Mouse (Mus musculus) B cell, adult (primary cell): Measurements from ENCODE around the gene Gpr27. TPM values are rescaled to one million over a fixed set of nuclear protein-coding genes. Genes with fewer than 3 reads are reported as not detected.

ENCODE experiments used
- total RNA-seq: library from RNA; stranded (reverse); gene quantifications from 4 replicates; pipeline ENCODE4 v1.2.4, GENCODE M21; 2023; ENCODE audit not compliant: inconsistent age

Gene Gpr27
- total RNA-seq = not detected in 4 replicates

DNA sequence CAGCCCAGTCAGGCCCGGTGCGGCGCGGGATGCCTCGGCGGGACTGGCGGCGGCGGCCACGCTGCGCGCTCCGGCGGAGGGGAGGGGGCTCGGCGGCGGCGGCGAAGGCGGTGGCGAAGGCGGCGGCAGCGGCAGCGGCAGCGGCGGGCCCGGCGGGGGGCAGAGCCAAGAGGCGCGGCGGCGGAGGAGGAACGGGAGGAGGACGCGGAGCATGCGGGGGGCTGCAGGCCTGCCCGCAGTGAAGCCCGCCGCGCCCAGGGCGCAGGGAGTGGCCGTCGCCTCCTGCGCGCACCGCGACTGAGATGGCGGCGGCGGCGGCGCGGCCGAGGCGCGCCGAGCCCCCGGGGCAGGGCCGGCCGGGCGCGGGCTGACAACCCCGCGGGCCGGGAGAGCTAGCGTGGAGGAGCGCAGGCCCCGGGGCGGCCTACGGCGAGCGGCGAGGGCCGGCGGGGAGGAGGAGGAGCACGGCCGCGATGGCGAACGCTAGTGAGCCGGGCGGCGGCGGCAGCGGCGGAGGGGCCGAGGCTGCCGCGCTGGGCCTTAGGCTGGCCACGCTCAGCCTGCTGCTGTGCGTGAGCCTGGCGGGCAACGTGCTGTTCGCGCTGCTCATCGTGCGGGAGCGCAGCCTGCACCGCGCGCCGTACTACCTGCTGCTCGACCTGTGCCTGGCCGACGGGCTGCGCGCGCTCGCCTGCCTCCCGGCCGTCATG is at the start of gene Gpr27:
TSS of gene Gpr27 (plus strand) at position 474 of the 710 bp plus-strand sequence.

DNA sequence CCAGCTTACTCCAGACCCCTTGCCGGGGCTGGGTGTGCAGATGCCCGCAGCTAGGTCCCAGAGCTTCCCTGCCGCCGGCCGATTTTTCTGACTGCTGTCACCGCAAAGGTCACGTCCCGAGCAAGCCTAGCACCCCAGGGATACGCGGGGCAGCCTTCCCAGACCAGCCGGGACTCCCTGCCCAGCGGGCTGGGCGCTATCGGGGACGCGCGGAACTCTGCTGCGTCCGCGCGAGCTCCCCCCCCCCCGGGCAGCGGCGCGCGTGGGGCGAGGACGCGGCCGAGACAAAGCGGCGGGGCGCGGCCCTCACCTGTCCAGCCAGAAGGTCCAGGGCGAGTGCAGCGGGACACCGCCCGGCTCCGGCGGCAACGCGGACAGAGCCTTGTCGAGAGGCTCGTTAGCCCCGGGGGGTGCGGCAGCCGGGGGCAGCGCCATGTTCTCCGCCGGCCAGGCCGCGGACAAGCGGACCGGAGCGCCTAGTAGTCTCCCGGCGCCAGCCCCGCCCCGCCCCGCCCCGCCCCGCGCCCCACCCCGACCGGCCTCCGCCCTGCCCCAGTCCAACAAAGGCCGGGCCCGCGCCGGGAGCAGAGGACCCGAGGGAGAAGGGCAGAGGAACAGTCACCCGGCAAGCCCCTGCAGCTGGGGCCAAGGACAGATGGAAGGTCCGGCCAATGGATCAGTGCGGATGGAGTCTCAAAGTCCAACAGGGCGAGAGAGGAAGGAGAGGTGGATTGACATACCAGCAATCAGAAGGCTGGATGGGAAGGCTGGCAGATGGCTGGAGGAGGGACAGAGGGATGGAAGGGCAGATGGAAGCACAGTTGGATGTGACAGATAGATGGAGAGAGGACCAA is 25.9 kb upstream of the Gpr27 start, which contains the start of the genes Eif4e3 and Gm20696:
TSS of gene Eif4e3 (minus strand) at position 454 of the 854 bp plus-strand sequence.
TSS of gene Gm20696 (minus strand) at position 480 of the 854 bp plus-strand sequence.

GRCm38 (mm10) chr6:99725971-99726561 is 33.6 kb downstream of the Gpr27 start, which contains the start of gene Prok2:
Prok2 (minus strand) TSS chr6:99726392.

Other genes with a start within 250 kb of the Gpr27 start
- 1,004 to 1,106 TPM (median 1,076 TPM) in 4 replicates for gene Foxp1, start 170.0 kb upstream of the Gpr27 start, total RNA-seq
- 6.7 to 8.7 TPM (median 7.6 TPM) in 4 replicates for gene Eif4e3, start 25.9 kb upstream of the Gpr27 start, total RNA-seq
- 118 to 133 TPM (median 123 TPM) in 4 replicates for gene Gm20696, start 25.9 kb upstream of the Gpr27 start, total RNA-seq
- gene Prok2, start 33.7 kb downstream of the Gpr27 start, total RNA-seq = not detected in 4 replicates